Mouse (Mus musculus): ENCODE measurements around the gene Tmem59l. TPM values are rescaled to one million over a fixed set of nuclear protein-coding genes. Genes with fewer than 3 reads are reported as not detected.
A peak's percentile ranks its signal among the peaks of the same experiment; 100 is the strongest.

Gene Tmem59l
- total and polyA plus RNA-seq, 2 experiments: not detected

DNA sequence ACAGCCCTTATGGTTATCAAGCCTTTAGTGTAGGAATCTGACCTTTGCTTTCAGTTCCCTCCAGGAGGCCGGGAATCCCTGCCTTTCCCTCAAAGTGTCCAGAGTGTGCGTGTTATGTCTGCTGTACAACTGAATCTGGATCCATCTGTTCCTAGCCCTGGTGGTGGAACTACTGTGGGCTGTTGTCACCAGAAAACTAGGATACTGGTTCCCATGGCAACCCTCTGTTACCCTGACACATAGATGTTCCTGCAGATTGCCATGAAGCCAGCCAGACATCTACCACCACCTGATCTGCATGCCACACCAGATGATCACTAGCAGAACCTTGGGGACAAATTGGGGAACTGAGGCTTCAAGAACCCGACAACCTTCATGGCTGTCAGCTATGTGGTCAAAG is 5.2 kb downstream of the Tmem59l start:
- no peak for DNase-seq (ENCODE audit: extremely low read depth, low read depth, low spot score)
- no peak overlapping the region for H3K4me3 ChIP-seq (ENCODE audit: insufficient read depth, low read depth, low read length)
- H3K27ac ChIP-seq (replicated peaks; ENCODE audit: insufficient read depth, low read depth, low read length): no peak overlapping the region
- H3K4me1 ChIP-seq (ENCODE audit: control insufficient read depth, insufficient read depth, low read length): no peaks in the 10 kb centered on the region; the same call in 1 of the 2 replicates
- WGBS: 79% methylated on average over 3 of the region's 3 CpGs
- no peaks in the 10 kb centered on the region for H3K79me2 ChIP-seq (ENCODE audit: control insufficient read depth, insufficient read depth, low read length)
- no peaks in the 10 kb centered on the region for H3K36me3 ChIP-seq (ENCODE audit: control insufficient read depth, insufficient read depth, low read length)
- no peak overlapping the region for H3K9ac ChIP-seq (ENCODE audit: low read depth, low read length)
- TF ChIP-seq POLR2A (IDR thresholded peaks at IDR 0.05; ENCODE audit: extremely low read depth, insufficient read depth, low read length) (no peak), CTCF (IDR thresholded peaks at IDR 0.05; ENCODE audit: low read depth, low read length) (no peak)
- peaks cover under 1% of the 10 kb centered on the region for H3K27me3 ChIP-seq (ENCODE audit: control insufficient read depth, insufficient read depth, low read length)

DNA sequence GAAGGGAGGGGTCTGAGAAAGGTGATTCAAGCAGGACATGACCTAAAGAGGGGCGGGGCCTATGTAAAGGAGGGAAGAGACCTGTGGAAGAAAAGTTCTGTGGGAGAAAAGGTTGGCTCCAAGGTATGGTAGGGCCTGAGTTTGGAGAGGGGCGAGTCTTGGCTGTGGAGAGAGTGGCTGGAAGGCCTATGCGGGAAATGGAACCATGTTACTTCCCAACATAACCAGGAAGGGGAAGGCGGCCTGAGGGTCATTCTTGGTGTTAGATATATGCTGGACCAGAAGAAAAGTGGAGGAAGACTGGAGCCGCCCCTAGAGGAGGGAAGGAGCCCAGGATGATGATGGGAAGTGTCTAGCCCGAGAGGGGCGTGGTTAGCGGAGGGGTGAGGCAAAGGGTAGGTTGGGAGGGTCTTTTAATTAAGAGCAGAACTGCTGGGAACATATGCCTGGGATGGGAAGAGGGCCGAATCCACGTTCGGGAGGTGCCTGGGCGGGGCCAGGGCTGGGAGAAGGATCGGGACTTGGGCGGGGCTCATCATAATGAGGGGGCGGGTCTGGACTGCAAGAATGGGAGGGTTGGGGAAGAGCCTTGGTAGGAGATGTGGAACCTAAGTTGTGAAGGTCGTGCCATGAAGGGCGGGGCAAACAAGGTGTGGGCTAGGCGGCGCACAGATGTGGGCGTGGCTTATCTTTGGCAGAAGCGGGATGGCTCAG is 9.7 kb downstream of the Tmem59l start:
- H3K27me3 ChIP-seq (ENCODE audit: control insufficient read depth, insufficient read depth, low read length): no peaks in the 10 kb centered on the region
- no peak overlapping the region for H3K27ac ChIP-seq (replicated peaks; ENCODE audit: insufficient read depth, low read depth, low read length)
- no peaks in the 10 kb centered on the region for H3K36me3 ChIP-seq (ENCODE audit: control insufficient read depth, insufficient read depth, low read length)
- no peak overlapping the region for H3K9ac ChIP-seq (ENCODE audit: low read depth, low read length)
- H3K79me2 ChIP-seq (ENCODE audit: control insufficient read depth, insufficient read depth, low read length): peaks cover 13% of the 10 kb centered on the region; the same call in 1 of the 2 replicates
- DNase-seq (ENCODE audit: extremely low read depth, low read depth, low spot score): peak; percentile 35
- WGBS: 9% methylated on average over 21 of the region's 21 CpGs
- H3K4me1 ChIP-seq (ENCODE audit: control insufficient read depth, insufficient read depth, low read length): no peaks in the 10 kb centered on the region; the same call in 1 of the 2 replicates
- TF ChIP-seq POLR2A (IDR thresholded peaks at IDR 0.05; ENCODE audit: extremely low read depth, insufficient read depth, low read length) (no peak), CTCF (IDR thresholded peaks at IDR 0.05; ENCODE audit: low read depth, low read length) (no peak)
- H3K4me3 ChIP-seq (ENCODE audit: insufficient read depth, low read depth, low read length): peak overlapping the region; percentile 97

DNA sequence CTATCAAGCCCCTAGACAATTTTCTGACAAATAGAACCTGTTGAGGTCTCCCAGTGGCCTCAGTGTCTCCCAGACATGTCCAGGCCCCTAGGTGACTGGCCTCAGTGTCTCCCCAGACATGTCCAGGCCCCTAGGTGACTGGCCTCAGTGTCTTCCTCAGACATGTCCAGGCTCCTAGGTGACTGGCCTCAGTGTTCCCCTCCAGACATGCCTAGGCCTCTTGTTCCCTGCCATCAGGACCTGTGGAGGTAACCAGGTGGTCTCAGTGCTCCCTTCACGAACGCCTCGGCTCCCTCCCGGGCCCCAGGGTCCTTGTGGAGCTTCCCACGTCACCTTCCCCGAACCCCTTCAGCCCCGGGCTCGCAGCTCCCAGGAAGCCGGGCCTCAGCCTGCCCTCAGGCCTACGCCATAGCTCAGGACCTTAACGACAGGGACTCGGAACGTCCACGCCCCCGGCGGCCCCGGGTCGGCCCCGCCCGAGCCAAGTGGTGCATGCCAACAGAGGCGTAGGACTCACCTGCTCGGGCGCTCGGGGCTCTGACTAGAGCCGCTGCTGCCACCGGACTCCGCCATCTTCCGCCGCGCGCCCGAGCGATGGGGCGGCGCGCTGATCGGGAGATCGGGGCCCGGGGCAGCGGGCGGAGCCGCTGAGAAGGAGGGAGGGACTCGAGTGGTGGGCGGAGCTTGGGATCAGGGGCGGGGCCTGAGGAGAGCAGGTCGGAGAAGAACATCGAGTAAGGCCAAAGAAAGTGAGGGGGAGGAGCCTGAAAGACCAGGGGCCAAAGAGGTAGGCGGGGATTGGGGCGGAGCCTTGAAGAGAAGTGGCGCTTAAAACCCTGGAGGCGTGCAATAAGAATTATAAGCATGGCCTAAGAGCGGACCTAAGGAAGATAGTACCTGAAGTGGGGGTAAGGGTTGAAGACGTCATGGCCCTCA is 10.6 kb downstream of the Tmem59l start, which contains the start of gene Klhl26:
TSS of gene Klhl26 (minus strand) at position 636 of the 936 bp plus-strand sequence.
- no peaks in the 10 kb centered on the region for H3K27me3 ChIP-seq (ENCODE audit: control insufficient read depth, insufficient read depth, low read length)
- H3K4me1 ChIP-seq (ENCODE audit: control insufficient read depth, insufficient read depth, low read length): no peaks in the 10 kb centered on the region; the same call in 1 of the 2 replicates
- under 1% methylated on average over 53 of the region's 53 CpGs for WGBS
- H3K36me3 ChIP-seq (ENCODE audit: control insufficient read depth, insufficient read depth, low read length): no peaks in the 10 kb centered on the region
- DNase-seq (ENCODE audit: extremely low read depth, low read depth, low spot score): peak; percentile 90
- peak within 1 kb of the TSS; percentile 96 for H3K9ac ChIP-seq (ENCODE audit: low read depth, low read length)
- H3K4me3 ChIP-seq (ENCODE audit: insufficient read depth, low read depth, low read length): peak within 1 kb of the TSS; percentile 97
- H3K27ac ChIP-seq (replicated peaks; ENCODE audit: insufficient read depth, low read depth, low read length): peak within 1 kb of the TSS; percentile 59
- TF ChIP-seq POLR2A (IDR thresholded peaks at IDR 0.05; ENCODE audit: extremely low read depth, insufficient read depth, low read length): peak; percentile 70; the same call in 1 of the 2 replicates
- TF ChIP-seq CTCF (IDR thresholded peaks at IDR 0.05; ENCODE audit: low read depth, low read length): no peak
- H3K79me2 ChIP-seq (ENCODE audit: control insufficient read depth, insufficient read depth, low read length): peaks cover 13% of the 10 kb centered on the region; the same call in 1 of the 2 replicates

DNA sequence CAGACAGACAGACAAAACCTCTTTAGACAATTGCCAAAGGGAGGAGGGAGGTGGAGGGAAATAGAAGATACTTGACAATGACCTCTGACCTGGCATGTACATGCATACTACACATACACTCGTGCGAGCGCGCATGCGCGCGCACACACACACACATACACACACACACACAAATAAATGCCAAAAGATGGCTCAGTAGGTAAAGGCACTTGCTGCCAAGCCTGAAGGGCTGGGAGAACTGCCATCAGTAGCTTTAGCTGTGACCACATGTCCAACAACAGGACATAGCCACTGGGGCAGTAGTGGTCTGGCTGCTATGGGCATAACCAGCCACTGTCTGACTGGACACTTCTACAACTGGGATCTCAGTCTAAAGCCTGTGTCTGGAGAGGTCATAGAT is 15.3 kb downstream of the Tmem59l start:
- Histone ChIP-seq H3K27ac (replicated peaks; ENCODE audit: insufficient read depth, low read depth, low read length) (no peak overlapping the region), H3K9ac (ENCODE audit: low read depth, low read length) (no peak overlapping the region), H3K4me1 (ENCODE audit: control insufficient read depth, insufficient read depth, low read length) (peaks cover 20% of the 10 kb centered on the region), H3K4me3 (ENCODE audit: insufficient read depth, low read depth, low read length) (no peak overlapping the region), H3K79me2 (ENCODE audit: control insufficient read depth, insufficient read depth, low read length) (peaks cover 17% of the 10 kb centered on the region; the same call in 1 of the 2 replicates), H3K27me3 (ENCODE audit: control insufficient read depth, insufficient read depth, low read length) (no peaks in the 10 kb centered on the region), H3K36me3 (ENCODE audit: control insufficient read depth, insufficient read depth, low read length) (no peaks in the 10 kb centered on the region)
- 99% methylated on average over 7 of the region's 7 CpGs for WGBS
- TF ChIP-seq CTCF (IDR thresholded peaks at IDR 0.05; ENCODE audit: low read depth, low read length): no peak
- TF ChIP-seq POLR2A (IDR thresholded peaks at IDR 0.05; ENCODE audit: extremely low read depth, insufficient read depth, low read length): no peak
- no peak for DNase-seq (ENCODE audit: extremely low read depth, low read depth, low spot score)

DNA sequence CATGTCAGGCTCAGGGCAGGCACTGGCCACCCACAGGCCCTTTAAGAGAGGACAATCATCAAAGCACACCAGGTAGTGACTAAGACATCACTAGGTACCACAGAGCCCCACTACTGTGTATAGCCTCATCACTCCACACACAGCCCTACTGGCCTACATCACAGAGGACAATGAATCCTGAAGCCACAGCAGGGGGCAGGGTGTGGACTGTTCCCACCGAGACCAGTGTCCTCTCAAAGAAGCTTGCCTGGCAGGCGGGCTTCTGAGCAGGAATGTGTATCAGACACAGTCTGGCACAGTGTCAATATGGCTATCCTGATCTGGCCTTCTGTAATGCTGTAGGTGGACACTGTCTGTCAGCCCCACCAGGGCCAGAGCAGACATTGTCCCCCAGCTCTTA is 17.2 kb downstream of the Tmem59l start:
- Histone ChIP-seq H3K36me3 (ENCODE audit: control insufficient read depth, insufficient read depth, low read length) (no peaks in the 10 kb centered on the region), H3K4me1 (ENCODE audit: control insufficient read depth, insufficient read depth, low read length) (peaks cover 21% of the 10 kb centered on the region), H3K79me2 (ENCODE audit: control insufficient read depth, insufficient read depth, low read length) (peaks cover 5% of the 10 kb centered on the region; the same call in 1 of the 2 replicates), H3K27me3 (ENCODE audit: control insufficient read depth, insufficient read depth, low read length) (no peaks in the 10 kb centered on the region), H3K4me3 (ENCODE audit: insufficient read depth, low read depth, low read length) (no peak overlapping the region), H3K9ac (ENCODE audit: low read depth, low read length) (no peak overlapping the region), H3K27ac (replicated peaks; ENCODE audit: insufficient read depth, low read depth, low read length) (0 out of 2 replicates have a peak overlapping the region, but pooled peaks have one; percentile 12)
- TF ChIP-seq POLR2A (IDR thresholded peaks at IDR 0.05; ENCODE audit: extremely low read depth, insufficient read depth, low read length): no peak
- no peak for TF ChIP-seq CTCF (IDR thresholded peaks at IDR 0.05; ENCODE audit: low read depth, low read length)
- DNase-seq (ENCODE audit: extremely low read depth, low read depth, low spot score): no peak
- 77% methylated on average over 2 of the region's 2 CpGs for WGBS

Measured in liver, adult 2 months (tissue).